In genomic region chr12:72491063-72491719, GRCm38 (mm10) we compare ENCODE assay signal across 26 mouse cellular contexts. TPM values are rescaled to one million over a fixed set of nuclear protein-coding genes. Genes with fewer than 3 reads are reported as not detected.
DNase-seq lines count a peak whose midpoint lies in the region; ATAC-seq and TF ChIP-seq lines count a peak whose summit lies in the region.
"Had no signal": no experiment of that assay in that cellular context is flagged by ENCODE, and none has a peak within 500 bp of the region (broad histone marks: within the 10 kb centered on the region; RNA-seq: fewer than 3 reads in every experiment).

No protein-coding gene starts in this region.

- no peaks in the 10 kb centered on the region for H3K36me3 ChIP-seq in heart, embryonic 12.5 days
- no peaks in the 10 kb centered on the region for H3K36me3 ChIP-seq in lung, embryonic 14.5 days (ENCODE audit: insufficient read depth)
- H3K36me3 ChIP-seq in midbrain, postnatal 0 days (ENCODE audit: insufficient read depth, low read length), result no peaks in the 10 kb centered on the region
- H3K36me3 ChIP-seq: embryonic facial prominence, embryonic 15.5 days; G1E; hindbrain, embryonic 15.5 days; intestine, embryonic 15.5 days; neural tube, embryonic 12.5 days had no signal

- WGBS in heart, embryonic 12.5 days, result 38% methylated on average over 3 of the region's 3 CpGs
- 34% methylated on average over 3 of the region's 3 CpGs for WGBS in lung, embryonic 14.5 days
- WGBS in midbrain, postnatal 0 days, result 63% methylated on average over 3 of the region's 3 CpGs

- H3K4me1 ChIP-seq in heart, embryonic 12.5 days (replicated peaks), result no peaks in the 10 kb centered on the region
- H3K4me1 ChIP-seq in lung, embryonic 14.5 days (ENCODE audit: insufficient read depth), result no peaks in the 10 kb centered on the region
- H3K4me1 ChIP-seq in brown adipose tissue, adult 24 weeks (ENCODE audit: control insufficient read depth, insufficient read depth, insufficient read length, low read length), result peaks cover 4% of the 10 kb centered on the region; the same call in 1 of the 2 replicates
- no peaks in the 10 kb centered on the region for H3K4me1 ChIP-seq in midbrain, postnatal 0 days (ENCODE audit: insufficient read depth, low read length)
- H3K4me1 ChIP-seq: embryonic facial prominence, embryonic 15.5 days; hindbrain, embryonic 15.5 days; intestine, embryonic 15.5 days; neural tube, embryonic 12.5 days had no signal

- no peak for DNase-seq in heart, postnatal 4 days
- DNase-seq in lung, embryonic 14.5 days, result peak; percentile 15
- no peak for DNase-seq in lung, postnatal 4 days
- DNase-seq in lung, postnatal 36 days, result peak; percentile 5
- DNase-seq in midbrain, postnatal 0 days (ENCODE audit: low spot score), result no peak
- DNase-seq: adrenal gland, postnatal 14 days; cerebellum, adult 18-20 months; cerebellum, postnatal 25 days; forebrain, postnatal 0 days; gastrocnemius, postnatal 36 days; kidney, postnatal 36 days; layer of hippocampus, adult 9-11 months; left cerebral cortex, postnatal 4 days; thymus, postnatal 14 days had no signal

- H3K4me3 ChIP-seq in heart, embryonic 12.5 days, result no peak overlapping the region
- H3K4me3 ChIP-seq in lung, embryonic 14.5 days (ENCODE audit: low read depth, low read length), result no peak overlapping the region
- no peak overlapping the region for H3K4me3 ChIP-seq in brown adipose tissue, adult 24 weeks (ENCODE audit: insufficient read depth, low read depth, low read length)
- H3K4me3 ChIP-seq in midbrain, postnatal 0 days (ENCODE audit: low read depth, low read length), result no peak overlapping the region
- H3K4me3 ChIP-seq: embryonic facial prominence, embryonic 15.5 days; hindbrain, embryonic 15.5 days; intestine, embryonic 15.5 days; left cerebral cortex, adult 2 months; neural tube, embryonic 12.5 days had no signal

- TF ChIP-seq CTCF in lung, embryonic 14.5 days (IDR thresholded peaks at IDR 0.05; ENCODE audit: low read depth), result no peak
- TF ChIP-seq CTCF in midbrain, postnatal 0 days (IDR thresholded peaks at IDR 0.05), result no peak

- peak overlapping the region; percentile 43 for H3K27ac ChIP-seq in heart, embryonic 12.5 days (ENCODE audit: poor library complexity, severe bottlenecking)
- peak overlapping the region; percentile 9; the same call in 1 of the 2 replicates for H3K27ac ChIP-seq in lung, embryonic 14.5 days (ENCODE audit: low read depth)
- peak overlapping the region; percentile 98 for H3K27ac ChIP-seq in brown adipose tissue, adult 24 weeks (replicated peaks; ENCODE audit: low read depth, low read length)
- no peak overlapping the region for H3K27ac ChIP-seq in midbrain, postnatal 0 days (ENCODE audit: low read depth, low read length)
- H3K27ac ChIP-seq: embryonic facial prominence, embryonic 15.5 days; hindbrain, embryonic 15.5 days; intestine, embryonic 15.5 days; left cerebral cortex, adult 2 months; liver, embryonic 14.5 days; neural tube, embryonic 12.5 days; stomach, postnatal 0 days had no signal

- no peaks in the 10 kb centered on the region for H3K9me3 ChIP-seq in heart, embryonic 12.5 days (replicated peaks)
- no peaks in the 10 kb centered on the region for H3K9me3 ChIP-seq in lung, embryonic 14.5 days (ENCODE audit: low read depth, low read length)
- no peaks in the 10 kb centered on the region for H3K9me3 ChIP-seq in midbrain, postnatal 0 days (ENCODE audit: low read length)
- H3K9me3 ChIP-seq: embryonic facial prominence, embryonic 15.5 days; G1E; hindbrain, embryonic 15.5 days; intestine, embryonic 15.5 days; neural tube, embryonic 12.5 days had no signal

- no peak overlapping the region for H3K4me2 ChIP-seq in heart, embryonic 12.5 days
- no peak overlapping the region for H3K4me2 ChIP-seq in lung, embryonic 14.5 days
- H3K4me2 ChIP-seq in midbrain, postnatal 0 days (ENCODE audit: low read depth, low read length, poor library complexity, severe bottlenecking), result no peak overlapping the region
- H3K4me2 ChIP-seq: embryonic facial prominence, embryonic 15.5 days; hindbrain, embryonic 15.5 days; intestine, embryonic 15.5 days; midbrain, embryonic 11.5 days; neural tube, embryonic 12.5 days had no signal

- H3K27me3 ChIP-seq in heart, embryonic 12.5 days (replicated peaks), result no peaks in the 10 kb centered on the region
- H3K27me3 ChIP-seq in lung, embryonic 14.5 days (ENCODE audit: insufficient read depth, low read length), result no peaks in the 10 kb centered on the region
- H3K27me3 ChIP-seq in midbrain, postnatal 0 days (ENCODE audit: insufficient read depth, low read length), result no peaks in the 10 kb centered on the region
- H3K27me3 ChIP-seq: embryonic facial prominence, embryonic 15.5 days; hindbrain, embryonic 15.5 days; intestine, embryonic 15.5 days; neural tube, embryonic 12.5 days had no signal

- no peak overlapping the region for H3K9ac ChIP-seq in heart, embryonic 12.5 days
- H3K9ac ChIP-seq in lung, embryonic 14.5 days, result no peak overlapping the region
- no peak overlapping the region for H3K9ac ChIP-seq in midbrain, postnatal 0 days (replicated peaks; ENCODE audit: low read length, poor library complexity, severe bottlenecking)
- H3K9ac ChIP-seq: embryonic facial prominence, embryonic 15.5 days; forebrain, postnatal 0 days; hindbrain, embryonic 15.5 days; intestine, embryonic 15.5 days; liver, embryonic 14.5 days; neural tube, embryonic 12.5 days had no signal

- 0 out of 2 replicates have a peak, but pooled peaks have one; percentile 45 for ATAC-seq in heart, embryonic 12.5 days (ENCODE audit: insufficient number of reproducible peaks, low FRiP score)
- ATAC-seq in lung, embryonic 14.5 days (ENCODE audit: insufficient read depth), result no peak; the same call in 1 of the 2 replicates
- no peak for ATAC-seq in midbrain, postnatal 0 days (ENCODE audit: low FRiP score)
- ATAC-seq: activated CD4-positive, CD25-positive, alpha-beta regulatory T cell, adult 4 months; forebrain, postnatal 0 days; intestine, embryonic 15.5 days had no signal

RNA-seq across cellular contexts. Expression of gene Pcnx4, which starts 45.0 kb away (rescaled TPM):
- 8.5 and 8.7 TPM in 2 replicates for polyA plus RNA-seq in heart, embryonic 12.5 days (2016; fragmentation: Nextera tagmentation; extraction: Ambion mirVana)
- total RNA-seq in heart, postnatal 4 days (2021), result 1 to 10 TPM; 4.0 to 4.1 TPM
- polyA plus RNA-seq in lung, embryonic 14.5 days (2014; fragmentation: Nextera tagmentation; extraction: Ambion mirVana), result 10.8 and 11.5 TPM in 2 replicates
- polyA plus RNA-seq in brown adipose tissue, adult 24 weeks (2012; ENCODE audit: insufficient read depth, insufficient read length, missing spikeins), result 3.5 and 5.7 TPM in 2 replicates
- 21.3 and 30.3 TPM in 2 replicates for total RNA-seq in midbrain, postnatal 0 days (2014; rRNA removed)
- polyA plus RNA-seq in midbrain, postnatal 0 days (2015; fragmentation: Nextera tagmentation; extraction: Ambion mirVana), result 22.7 and 22.9 TPM in 2 replicates

RNA-seq across cellular contexts. Expression of gene Lrrc9, which starts 49.5 kb away (rescaled TPM):
- polyA plus RNA-seq in heart, embryonic 12.5 days (2016; fragmentation: Nextera tagmentation; extraction: Ambion mirVana), result 1.6 and 1.8 TPM in 2 replicates
- 1 to 10 TPM; 1.0 to 1.2 TPM for total RNA-seq in heart, postnatal 4 days (2021)
- polyA plus RNA-seq in lung, embryonic 14.5 days (2014; fragmentation: Nextera tagmentation; extraction: Ambion mirVana), result 0.29 and 0.87 TPM in 2 replicates
- 0.75 and 1.5 TPM in 2 replicates for polyA plus RNA-seq in brown adipose tissue, adult 24 weeks (2012; ENCODE audit: insufficient read depth, insufficient read length, missing spikeins)
- total RNA-seq in midbrain, postnatal 0 days (2014; rRNA removed), result 3.3 and 6.3 TPM in 2 replicates
- polyA plus RNA-seq in midbrain, postnatal 0 days (2015; fragmentation: Nextera tagmentation; extraction: Ambion mirVana), result 3.1 and 3.2 TPM in 2 replicates
- polyA plus RNA-seq: activated CD4-positive, CD25-positive, alpha-beta regulatory T cell, adult 4 months; G1E had no signal

Comparison
In these comparisons a context has a peak if more than half of its experiments do, and no peak if none do; other contexts are left out.
1. DNase-seq: peak in lung, embryonic 14.5 days (single experiment) and lung, postnatal 36 days (single experiment); none in heart, postnatal 4 days (single experiment), lung, postnatal 4 days (0 of 2) and midbrain, postnatal 0 days (single experiment).